Mouse (Mus musculus): ENCODE measurements around the gene C1qtnf7. TPM values are rescaled to one million over a fixed set of nuclear protein-coding genes. Genes with fewer than 3 reads are reported as not detected.

The C1qtnf7 gene
- polyA plus RNA-seq, 1 experiment from 2014 or later, result 7.0 TPM

DNA sequence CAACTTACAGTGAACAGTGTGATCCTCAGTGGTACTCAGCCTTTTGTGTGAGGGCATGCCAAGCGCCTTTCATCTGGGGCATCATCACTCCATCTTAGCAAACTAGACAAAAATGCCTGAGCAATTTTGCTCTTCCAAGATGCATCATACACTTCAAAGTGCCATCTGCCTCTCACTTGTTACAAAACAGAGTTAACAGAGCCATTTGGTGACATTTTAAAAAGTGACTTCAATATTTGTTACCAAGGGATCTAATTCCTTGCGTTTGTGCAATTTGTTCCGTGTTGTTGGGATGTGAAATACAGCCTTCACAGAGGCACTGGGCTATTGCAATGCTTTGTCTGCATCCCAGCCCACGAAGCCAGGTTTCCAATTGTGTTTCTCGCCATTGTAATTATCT lies 42.1 kb downstream of the C1qtnf7 start:
- Histone ChIP-seq H3K9me3 (ENCODE audit: control insufficient read depth, low read length) (no peaks in the 10 kb centered on the region), H3K36me3 (ENCODE audit: control insufficient read depth, insufficient read depth, low read length) (no peaks in the 10 kb centered on the region), H3K27ac (replicated peaks in 1 of 2; ENCODE audit: control insufficient read depth in 1 of 2, insufficient read depth in 1 of 2, low read depth in 2 of 2, low read length in 2 of 2) (no peak overlapping the region), H3K4me1 (ENCODE audit: control insufficient read depth in 2 of 2, insufficient read depth in 2 of 2, low read length in 2 of 2) (no peaks in the 10 kb centered on the region; a peak in 1 of 4 replicates), H3K4me2 (ENCODE audit: low read length) (no peak overlapping the region), H3K4me3 (ENCODE audit: control insufficient read depth in 1 of 2, insufficient read depth in 1 of 2, low read depth in 1 of 2, low read length in 2 of 2) (no peak overlapping the region), H3K9ac (ENCODE audit: low read length) (no peak overlapping the region), H3K27me3 (ENCODE audit: control insufficient read depth, insufficient read depth, low read length) (no peaks in the 10 kb centered on the region)
- WGBS, result 88% methylated on average over 5 of the region's 5 CpGs
- no peak for ATAC-seq (ENCODE audit: insufficient number of reproducible peaks, insufficient read depth, low FRiP score, low read depth)

DNA sequence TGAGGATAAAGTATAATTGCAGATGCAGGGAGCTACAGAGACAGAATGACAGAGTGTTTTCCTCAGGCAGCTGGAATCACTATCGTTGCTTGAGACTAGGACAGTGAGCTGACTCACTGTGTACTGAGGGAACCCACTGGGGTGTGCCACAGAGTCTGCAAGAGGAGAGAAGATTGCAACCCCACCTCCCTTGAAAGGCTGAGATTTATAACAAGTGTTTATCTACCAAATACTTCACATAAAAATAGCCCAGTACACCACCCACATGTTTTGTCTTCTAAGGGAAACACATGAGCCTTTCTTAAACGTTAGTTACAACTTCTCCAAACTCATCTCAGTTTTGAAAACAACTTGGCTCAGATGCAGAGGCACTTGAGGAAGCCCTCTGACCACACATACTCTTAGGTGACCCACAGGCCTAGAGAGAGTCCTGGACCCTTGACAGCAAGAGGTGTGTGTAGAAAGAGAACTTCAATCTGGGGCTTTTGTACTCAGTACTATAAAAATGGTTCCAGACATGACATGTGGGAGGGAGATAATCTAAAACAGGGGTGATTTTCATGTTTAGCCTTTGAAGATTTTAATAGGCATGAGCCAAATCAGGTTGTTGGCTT lies 46.4 kb downstream of the C1qtnf7 start:
- Histone ChIP-seq H3K27me3 (ENCODE audit: control insufficient read depth, insufficient read depth, low read length) (no peaks in the 10 kb centered on the region), H3K4me3 (ENCODE audit: control insufficient read depth in 1 of 2, insufficient read depth in 1 of 2, low read depth in 1 of 2, low read length in 2 of 2) (no peak overlapping the region), H3K4me2 (ENCODE audit: low read length) (no peak overlapping the region), H3K9ac (ENCODE audit: low read length) (no peak overlapping the region), H3K27ac (replicated peaks in 1 of 2; ENCODE audit: control insufficient read depth in 1 of 2, insufficient read depth in 1 of 2, low read depth in 2 of 2, low read length in 2 of 2) (no peak overlapping the region), H3K36me3 (ENCODE audit: control insufficient read depth, insufficient read depth, low read length) (no peaks in the 10 kb centered on the region), H3K9me3 (ENCODE audit: control insufficient read depth, low read length) (no peaks in the 10 kb centered on the region), H3K4me1 (ENCODE audit: control insufficient read depth in 2 of 2, insufficient read depth in 2 of 2, low read length in 2 of 2) (no peaks in the 10 kb centered on the region)
- ATAC-seq (ENCODE audit: insufficient number of reproducible peaks, insufficient read depth, low FRiP score, low read depth), result no peak
- WGBS, result 35% methylated on average over 2 of the region's 2 CpGs

DNA sequence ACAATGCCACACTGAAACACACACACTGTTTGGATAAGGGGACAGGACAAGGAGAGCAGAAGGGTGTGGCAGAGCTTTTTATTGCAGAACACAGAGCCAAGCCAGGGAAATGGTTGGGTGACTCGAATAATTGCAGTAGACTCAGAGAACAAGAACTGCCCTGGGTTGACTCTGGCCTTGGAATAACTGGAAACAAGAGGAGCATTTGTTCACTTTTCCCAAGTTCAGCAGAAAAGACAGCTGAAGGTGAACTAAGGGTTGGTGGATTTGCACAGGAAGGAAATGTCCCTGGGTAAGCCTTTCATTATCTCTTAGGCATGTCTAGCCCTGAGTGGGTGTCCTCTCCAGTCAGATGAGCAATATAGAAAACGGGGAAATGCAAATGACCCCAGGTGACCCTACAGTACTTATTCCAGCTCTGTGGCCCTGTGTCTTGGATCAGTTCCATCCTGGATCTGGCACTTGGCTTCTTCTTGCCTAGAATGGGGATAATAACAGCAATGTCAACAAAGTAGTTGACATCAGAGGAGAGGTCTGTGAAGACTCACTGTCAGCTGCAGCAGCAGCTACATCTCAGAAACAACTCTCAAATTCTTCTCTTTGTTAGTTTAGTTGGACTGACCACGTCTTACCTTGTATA lies 54.5 kb downstream of the C1qtnf7 start:
- Histone ChIP-seq H3K36me3 (ENCODE audit: control insufficient read depth, insufficient read depth, low read length) (no peaks in the 10 kb centered on the region), H3K9me3 (ENCODE audit: control insufficient read depth, low read length) (no peaks in the 10 kb centered on the region), H3K4me2 (ENCODE audit: low read length) (no peak overlapping the region), H3K27ac (replicated peaks in 1 of 2; ENCODE audit: control insufficient read depth in 1 of 2, insufficient read depth in 1 of 2, low read depth in 2 of 2, low read length in 2 of 2) (peak overlapping the region in 1 of 2 experiments; percentile 12; a peak in 1 of 4 replicates), H3K4me3 (ENCODE audit: control insufficient read depth in 1 of 2, insufficient read depth in 1 of 2, low read depth in 1 of 2, low read length in 2 of 2) (no peak overlapping the region), H3K9ac (ENCODE audit: low read length) (no peak overlapping the region), H3K4me1 (ENCODE audit: control insufficient read depth in 2 of 2, insufficient read depth in 2 of 2, low read length in 2 of 2) (no peaks in the 10 kb centered on the region), H3K27me3 (ENCODE audit: control insufficient read depth, insufficient read depth, low read length) (no peaks in the 10 kb centered on the region)
- ATAC-seq (ENCODE audit: insufficient number of reproducible peaks, insufficient read depth, low FRiP score, low read depth), result peak; percentile 26; the same call in 1 of the 2 replicates
- WGBS, result 39% methylated on average over 3 of the region's 3 CpGs

GRCm38 (mm10) chr5:43582876-43583275 lies 67.5 kb downstream of the C1qtnf7 start:
- Histone ChIP-seq H3K27me3 (ENCODE audit: control insufficient read depth, insufficient read depth, low read length) (no peaks in the 10 kb centered on the region), H3K27ac (replicated peaks in 1 of 2; ENCODE audit: control insufficient read depth in 1 of 2, insufficient read depth in 1 of 2, low read depth in 2 of 2, low read length in 2 of 2) (no peak overlapping the region), H3K4me2 (ENCODE audit: low read length) (no peak overlapping the region), H3K9ac (ENCODE audit: low read length) (no peak overlapping the region), H3K36me3 (ENCODE audit: control insufficient read depth, insufficient read depth, low read length) (no peaks in the 10 kb centered on the region), H3K4me1 (ENCODE audit: control insufficient read depth in 2 of 2, insufficient read depth in 2 of 2, low read length in 2 of 2) (peaks cover 0 to 2% of the 10 kb centered on the region in 2 experiments; a peak in 1 of 4 replicates), H3K9me3 (ENCODE audit: control insufficient read depth, low read length) (no peaks in the 10 kb centered on the region), H3K4me3 (ENCODE audit: control insufficient read depth in 1 of 2, insufficient read depth in 1 of 2, low read depth in 1 of 2, low read length in 2 of 2) (no peak overlapping the region)
- no peak for ATAC-seq (ENCODE audit: insufficient number of reproducible peaks, insufficient read depth, low FRiP score, low read depth)
- 33% methylated on average over 2 of the region's 2 CpGs for WGBS

DNA sequence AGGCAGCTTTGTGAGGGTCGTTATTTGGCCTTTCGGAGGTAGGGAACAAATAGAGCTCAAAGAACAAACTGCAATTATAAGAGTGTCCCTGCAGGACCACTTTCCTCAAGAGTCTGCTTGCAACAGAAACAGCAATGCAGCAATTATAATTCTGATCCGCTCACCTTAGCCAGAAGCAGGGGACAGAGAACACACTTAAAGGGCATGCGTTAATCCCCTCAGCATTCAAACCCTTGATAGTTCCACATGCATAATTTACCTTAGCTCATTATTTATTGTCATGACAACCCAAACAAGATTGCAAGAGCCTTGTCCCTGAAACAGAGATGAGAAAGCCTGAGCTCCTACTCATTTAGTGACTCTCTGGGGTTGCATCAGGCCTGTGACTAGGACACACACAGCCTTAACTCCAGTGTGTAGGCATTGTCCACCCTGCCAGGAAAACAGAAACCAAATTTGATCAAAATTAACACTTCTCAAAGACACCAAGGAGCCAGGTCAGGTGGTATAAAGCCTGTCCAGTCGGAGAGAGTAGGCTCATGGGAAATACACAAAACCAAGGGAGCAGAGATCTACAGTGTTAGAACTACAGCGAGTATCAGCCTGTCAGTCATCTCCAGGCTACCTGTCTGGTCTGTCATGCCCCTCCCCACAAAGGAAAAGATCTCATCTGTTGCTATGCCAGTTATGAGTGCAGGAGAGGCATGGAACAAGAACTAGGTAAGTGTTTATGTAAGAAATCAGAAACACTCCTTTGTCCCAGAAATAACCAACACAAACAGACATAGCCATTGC lies 68.2 kb downstream of the C1qtnf7 start:
- Histone ChIP-seq H3K4me1 (ENCODE audit: control insufficient read depth in 2 of 2, insufficient read depth in 2 of 2, low read length in 2 of 2) (peaks cover 0 to 2% of the 10 kb centered on the region in 2 experiments; a peak in 1 of 4 replicates), H3K4me3 (ENCODE audit: control insufficient read depth in 1 of 2, insufficient read depth in 1 of 2, low read depth in 1 of 2, low read length in 2 of 2) (no peak overlapping the region), H3K27ac (replicated peaks in 1 of 2; ENCODE audit: control insufficient read depth in 1 of 2, insufficient read depth in 1 of 2, low read depth in 2 of 2, low read length in 2 of 2) (no peak overlapping the region), H3K4me2 (ENCODE audit: low read length) (no peak overlapping the region), H3K9me3 (ENCODE audit: control insufficient read depth, low read length) (no peaks in the 10 kb centered on the region), H3K9ac (ENCODE audit: low read length) (no peak overlapping the region), H3K36me3 (ENCODE audit: control insufficient read depth, insufficient read depth, low read length) (no peaks in the 10 kb centered on the region), H3K27me3 (ENCODE audit: control insufficient read depth, insufficient read depth, low read length) (no peaks in the 10 kb centered on the region)
- ATAC-seq (ENCODE audit: insufficient number of reproducible peaks, insufficient read depth, low FRiP score, low read depth), result no peak
- WGBS, result 82% methylated on average over 6 of the region's 6 CpGs

GRCm38 (mm10) chr5:43584464-43584863 lies 69.1 kb downstream of the C1qtnf7 start:
- no peak overlapping the region for H3K9ac ChIP-seq (ENCODE audit: low read length)
- 28% methylated on average over 1 of the region's 1 CpGs for WGBS
- H3K36me3 ChIP-seq (ENCODE audit: control insufficient read depth, insufficient read depth, low read length), result no peaks in the 10 kb centered on the region
- no peak overlapping the region for H3K4me2 ChIP-seq (ENCODE audit: low read length)
- no peaks in the 10 kb centered on the region for H3K9me3 ChIP-seq (ENCODE audit: control insufficient read depth, low read length)
- no peak overlapping the region for H3K4me3 ChIP-seq (ENCODE audit: control insufficient read depth in 1 of 2, insufficient read depth in 1 of 2, low read depth in 1 of 2, low read length in 2 of 2)
- no peak for ATAC-seq (ENCODE audit: insufficient number of reproducible peaks, insufficient read depth, low FRiP score, low read depth)
- no peak overlapping the region for H3K27ac ChIP-seq (replicated peaks in 1 of 2; ENCODE audit: control insufficient read depth in 1 of 2, insufficient read depth in 1 of 2, low read depth in 2 of 2, low read length in 2 of 2)
- peaks cover 0 to 2% of the 10 kb centered on the region in 2 experiments; a peak in 1 of 4 replicates for H3K4me1 ChIP-seq (ENCODE audit: control insufficient read depth in 2 of 2, insufficient read depth in 2 of 2, low read length in 2 of 2)
- no peaks in the 10 kb centered on the region for H3K27me3 ChIP-seq (ENCODE audit: control insufficient read depth, insufficient read depth, low read length)

- no peaks in the 10 kb centered on the region for H3K27me3 ChIP-seq (ENCODE audit: control insufficient read depth, insufficient read depth, low read length)
- ATAC-seq (ENCODE audit: insufficient number of reproducible peaks, insufficient read depth, low FRiP score, low read depth), result no peak
- 57% methylated on average over 11 of the region's 11 CpGs for WGBS
- H3K4me1 ChIP-seq (ENCODE audit: control insufficient read depth in 2 of 2, insufficient read depth in 2 of 2, low read length in 2 of 2), result peaks cover 0 to 2% of the 10 kb centered on the region in 2 experiments; a peak in 1 of 4 replicates
- H3K9me3 ChIP-seq (ENCODE audit: control insufficient read depth, low read length), result no peaks in the 10 kb centered on the region
- no peaks in the 10 kb centered on the region for H3K36me3 ChIP-seq (ENCODE audit: control insufficient read depth, insufficient read depth, low read length)
- no peak overlapping the region for H3K4me2 ChIP-seq (ENCODE audit: low read length)
- H3K4me3 ChIP-seq (ENCODE audit: control insufficient read depth in 1 of 2, insufficient read depth in 1 of 2, low read depth in 1 of 2, low read length in 2 of 2), result no peak overlapping the region
- no peak overlapping the region; a peak in 1 of 4 replicates for H3K27ac ChIP-seq (replicated peaks in 1 of 2; ENCODE audit: control insufficient read depth in 1 of 2, insufficient read depth in 1 of 2, low read depth in 2 of 2, low read length in 2 of 2)
- no peak overlapping the region for H3K9ac ChIP-seq (ENCODE audit: low read length)
These were observed 70.3 kb downstream of the C1qtnf7 start for GRCm38 (mm10) chr5:43585406-43586245.

Measured in heart, embryonic 14.5 days (tissue).